Mouse (Mus musculus) hindbrain, embryonic 16.5 days (tissue): ENCODE measurements around the gene Btbd35f29. TPM values are rescaled to one million over a fixed set of nuclear protein-coding genes. Genes with fewer than 3 reads are reported as not detected.
"Not testable (repeated sequence)": the region's sequence is repeated elsewhere in the genome, so short reads cannot be mapped to it uniquely, and the experiment has no call there.

Experiments
- ATAC-seq: fragments of 200-750 bp; cut with Nextera tagmentation; 2 replicates; pipeline ENCODE4 v1.8.0; 2017; ENCODE audit warnings: moderate TSS enrichment, moderate library complexity
- H3K27ac ChIP-seq: fragments of 300-500 bp; sonication (generic); 2 replicates; pipeline ENCODE4 v1.5.1; 2014; ENCODE audit warnings: low read depth, mild to moderate bottlenecking, control low read depth, low read length, moderate library complexity
- H3K27me3 ChIP-seq: fragments of 300-500 bp; sonication (generic); replicated peaks from 2 replicates; pipeline ENCODE4 v1.6.1; 2014; ENCODE audit warnings: low read length; ENCODE audit not compliant: control insufficient read depth, insufficient read depth
- H3K36me3 ChIP-seq: fragments of 300-500 bp; sonication (generic); 2 replicates; pipeline ENCODE4 v1.6.1; 2014; ENCODE audit warnings: mild to moderate bottlenecking, low read length, moderate library complexity, mixed read lengths; ENCODE audit not compliant: control insufficient read depth, insufficient read depth
- H3K4me1 ChIP-seq: fragments of 300-500 bp; sonication (generic); 2 replicates; pipeline ENCODE4 v1.6.1; 2014; ENCODE audit warnings: low read depth, low read length; ENCODE audit not compliant: control insufficient read depth, insufficient read depth
- H3K4me2 ChIP-seq: fragments of 300-500 bp; sonication (generic); 2 replicates; pipeline ENCODE4 v1.6.1; 2014; ENCODE audit warnings: mild to moderate bottlenecking, low read length, control low read depth, moderate library complexity
- H3K4me3 ChIP-seq: fragments of 300-500 bp; sonication (generic); 2 replicates; pipeline ENCODE4 v1.5.1; 2014; ENCODE audit warnings: mild to moderate bottlenecking, low read length, control low read depth, moderate library complexity
- H3K9ac ChIP-seq: fragments of 300-500 bp; sonication (generic); 2 replicates; pipeline ENCODE4 v1.6.1; 2014; ENCODE audit warnings: low read depth, mild to moderate bottlenecking, control low read depth, low read length, moderate library complexity
- H3K9me3 ChIP-seq: fragments of 300-500 bp; sonication (generic); 2 replicates; pipeline ENCODE4 v1.6.1; 2014; ENCODE audit warnings: mild to moderate bottlenecking, low read length, moderate library complexity; ENCODE audit not compliant: control insufficient read depth
- WGBS: fragments of 180-500 bp; shearing (Covaris S2); extraction: QIAGEN DNeasy Blood & Tissue Kit; methylation state at CpG from one replicate; pipeline ENCODE4 v1.1.7; 2014; 5-methylcytosine and 5-hydroxymethylcytosine counted together
- polyA plus RNA-seq: library from polyadenylated mRNA; unstranded; fragments of >200 nt; fragmentation: Nextera tagmentation; extraction: Ambion mirVana; gene quantifications from 2 replicates; pipeline ENCODE4 v1.2.1, GENCODE M21; 2015

The Btbd35f29 gene
- polyA plus RNA-seq = not detected in 2 replicates

DNA sequence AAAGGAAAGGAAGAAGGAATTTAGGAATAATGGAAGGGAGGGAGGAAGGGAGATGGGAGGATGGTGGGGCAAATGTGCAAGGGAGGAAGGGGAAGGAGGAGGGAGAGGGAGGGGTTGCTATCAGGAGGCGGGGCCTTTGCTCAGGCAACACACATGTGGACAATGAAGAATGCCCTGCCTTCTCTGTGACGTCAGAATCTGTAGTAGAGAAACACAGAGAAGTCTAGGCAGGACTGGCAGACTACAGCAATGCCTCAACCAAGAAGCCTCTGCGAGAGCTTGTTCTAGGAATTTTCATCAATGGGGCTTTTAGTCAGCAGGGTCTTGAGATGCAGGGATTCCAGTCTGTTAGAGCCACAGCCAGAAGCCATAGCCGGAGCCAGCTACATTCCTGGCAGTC is at the start of gene Btbd35f29:
TSS of gene Btbd35f29 (plus strand) at position 301 of the 400 bp plus-strand sequence.
- H3K27me3 ChIP-seq, H3K4me3 ChIP-seq, H3K4me2 ChIP-seq, H3K36me3 ChIP-seq, H3K9ac ChIP-seq, ATAC-seq, H3K9me3 ChIP-seq, H3K27ac ChIP-seq, H3K4me1 ChIP-seq: not testable (repeated sequence)
- no CpG with 5 or more reads among the region's 4 CpGs for WGBS

GRCm38 (mm10) chrX:31141416-31141815 is 23.9 kb downstream of the Btbd35f29 start:
- H3K4me3 ChIP-seq, H3K27me3 ChIP-seq, H3K9ac ChIP-seq, H3K9me3 ChIP-seq, H3K27ac ChIP-seq, ATAC-seq, H3K4me2 ChIP-seq, H3K36me3 ChIP-seq, H3K4me1 ChIP-seq: not testable (repeated sequence)
- WGBS = 78% methylated on average over 2 of the region's 2 CpGs

- H3K27me3 ChIP-seq, H3K36me3 ChIP-seq, ATAC-seq, H3K4me2 ChIP-seq, H3K27ac ChIP-seq, H3K4me1 ChIP-seq, H3K9ac ChIP-seq, H3K4me3 ChIP-seq, H3K9me3 ChIP-seq: not testable (repeated sequence)
Measured at GRCm38 (mm10) chrX:31145144-31145543, 27.7 kb downstream of the Btbd35f29 start.

GRCm38 (mm10) chrX:31145835-31146234 is 28.4 kb downstream of the Btbd35f29 start:
- not testable (repeated sequence) for ATAC-seq

DNA sequence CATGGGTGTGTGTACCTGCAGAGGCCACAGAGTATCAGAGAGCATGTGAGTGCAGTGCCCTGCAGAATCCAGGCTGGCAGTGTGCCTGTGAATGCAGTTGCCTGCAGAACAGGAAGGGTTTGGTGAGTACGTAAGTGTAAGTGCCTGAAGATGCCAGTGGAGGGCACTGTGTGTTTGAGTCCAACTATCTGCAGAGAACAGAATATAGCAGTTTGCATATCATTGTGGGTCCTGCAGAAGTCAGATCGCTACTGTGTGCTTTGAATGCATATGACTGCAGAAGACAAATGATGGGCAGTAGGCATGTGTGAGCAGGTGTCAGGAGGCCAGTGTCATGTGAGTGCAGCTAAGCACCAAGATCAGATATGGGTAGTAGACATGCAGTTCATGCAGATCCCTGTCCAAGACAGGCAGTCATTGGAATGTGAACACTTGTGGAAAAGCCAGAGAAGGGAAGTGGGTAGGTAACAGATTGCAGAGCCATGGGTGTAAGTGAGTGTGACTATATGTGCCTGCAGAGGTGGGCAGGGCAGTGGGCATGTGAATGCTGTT is 41.1 kb downstream of the Btbd35f29 start:
- not testable (repeated sequence) for H3K27me3 ChIP-seq, H3K4me1 ChIP-seq, ATAC-seq, H3K4me3 ChIP-seq, H3K27ac ChIP-seq, H3K9ac ChIP-seq, H3K36me3 ChIP-seq, H3K4me2 ChIP-seq
- 82% methylated on average over 2 of the region's 2 CpGs for WGBS
- H3K9me3 ChIP-seq = peaks cover 16% of the 10 kb centered on the region

More at GRCm38 (mm10) chrX:31145835-31146234, 28.4 kb downstream of the Btbd35f29 start:
- H3K27me3 ChIP-seq, H3K4me2 ChIP-seq, H3K36me3 ChIP-seq, H3K9me3 ChIP-seq, H3K27ac ChIP-seq, H3K9ac ChIP-seq, H3K4me1 ChIP-seq, H3K4me3 ChIP-seq: not testable (repeated sequence)
- WGBS = 82% methylated on average over 1 of the region's 1 CpGs

DNA sequence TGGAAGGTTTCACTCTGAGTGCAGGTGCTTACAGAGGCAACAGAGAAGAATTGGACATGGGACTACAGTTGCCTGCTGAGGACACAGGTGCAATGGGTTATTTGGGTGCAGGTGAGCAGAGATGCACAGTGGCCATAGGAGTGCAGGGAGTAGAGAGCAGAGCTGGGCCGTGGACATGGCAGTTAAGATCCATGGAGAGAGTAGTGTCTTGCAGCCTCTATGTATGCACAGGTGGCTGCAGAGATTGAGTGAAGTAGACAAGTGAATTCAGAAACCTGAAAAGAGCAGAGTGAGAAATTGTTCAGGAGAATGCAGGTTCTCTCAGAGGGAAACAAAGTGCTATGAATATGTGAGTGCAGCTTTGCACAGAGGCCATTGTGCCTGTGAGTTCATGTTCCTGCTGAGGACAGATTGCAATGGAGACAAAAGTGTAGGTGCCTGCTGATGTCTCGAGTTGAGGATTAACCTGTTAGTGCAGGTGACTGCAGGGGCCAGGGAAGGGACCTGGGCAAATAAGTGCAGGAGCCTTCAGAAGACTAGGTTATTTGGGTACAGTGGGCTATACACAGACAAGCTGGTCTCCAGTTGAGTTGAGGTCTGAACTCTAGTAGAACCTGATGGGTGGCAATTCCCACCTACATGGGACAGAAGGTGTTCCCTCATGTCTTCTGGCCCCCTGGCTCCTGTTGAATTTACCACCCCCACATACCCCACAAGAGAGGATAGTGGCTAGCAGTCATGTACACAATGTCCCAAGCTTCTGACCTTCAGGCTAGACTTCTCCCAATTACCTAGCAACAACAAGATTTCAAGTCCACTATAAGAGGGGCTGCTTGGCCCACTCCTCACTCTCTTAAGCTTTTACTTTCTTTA is 42.2 kb downstream of the Btbd35f29 start:
- H3K27me3 ChIP-seq, H3K9ac ChIP-seq, H3K4me3 ChIP-seq, H3K4me1 ChIP-seq, ATAC-seq, H3K4me2 ChIP-seq, H3K36me3 ChIP-seq, H3K27ac ChIP-seq: not testable (repeated sequence)
- WGBS = 65% methylated on average over 2 of the region's 2 CpGs
- H3K9me3 ChIP-seq = peaks cover 19% of the 10 kb centered on the region

GRCm38 (mm10) chrX:31160554-31160953 is 43.1 kb downstream of the Btbd35f29 start:
- not testable (repeated sequence) for H3K27ac ChIP-seq, H3K4me2 ChIP-seq, H3K36me3 ChIP-seq, H3K27me3 ChIP-seq, H3K4me3 ChIP-seq, H3K4me1 ChIP-seq, H3K9ac ChIP-seq, ATAC-seq
- WGBS = 93% methylated on average over 4 of the region's 4 CpGs
- peaks cover 19% of the 10 kb centered on the region for H3K9me3 ChIP-seq

DNA sequence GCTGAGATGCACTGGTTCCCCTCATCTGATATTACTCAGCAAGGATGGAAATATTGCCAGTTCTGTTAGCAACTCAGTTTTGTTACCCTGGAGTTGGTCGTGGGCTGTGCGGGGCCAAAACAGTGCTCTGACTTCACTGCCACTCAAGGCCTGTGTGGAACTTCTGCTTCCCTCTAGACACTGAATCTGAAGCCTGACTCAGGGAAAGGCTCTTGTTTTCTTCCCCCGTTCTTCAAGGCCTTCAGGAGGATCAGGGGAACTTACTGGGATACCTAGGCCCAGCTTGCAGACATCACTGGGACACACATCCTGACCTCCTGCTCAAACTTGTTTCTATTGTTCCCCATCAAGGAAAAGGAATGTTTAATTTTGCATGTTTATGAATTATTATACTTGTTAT is 45.2 kb downstream of the Btbd35f29 start:
- H3K4me3 ChIP-seq, H3K36me3 ChIP-seq, H3K4me2 ChIP-seq, H3K27ac ChIP-seq, H3K9ac ChIP-seq, H3K4me1 ChIP-seq, H3K27me3 ChIP-seq, ATAC-seq: not testable (repeated sequence)
- peaks cover 19% of the 10 kb centered on the region for H3K9me3 ChIP-seq
- WGBS = 86% methylated on average over 3 of the region's 3 CpGs

DNA sequence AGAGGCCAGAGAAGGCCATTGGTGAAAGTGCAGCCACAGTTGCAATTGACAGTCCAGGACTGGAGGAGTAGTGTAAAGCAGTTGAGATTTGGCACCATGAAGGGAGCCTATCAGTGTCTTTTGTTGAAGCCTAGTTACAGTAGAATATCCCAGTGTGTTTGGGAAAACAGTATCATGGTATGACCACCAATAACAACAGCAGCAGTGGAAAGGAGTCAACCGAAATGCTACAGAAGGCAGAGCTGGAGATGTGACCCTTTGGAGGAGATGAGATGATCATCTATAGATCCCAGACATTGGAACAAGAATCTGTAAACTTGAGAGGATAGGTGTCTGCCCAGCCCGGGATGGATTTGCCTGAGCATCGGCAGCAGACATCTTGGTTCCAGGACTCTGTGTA is 47.7 kb downstream of the Btbd35f29 start:
- H3K27me3 ChIP-seq, H3K4me3 ChIP-seq, H3K36me3 ChIP-seq, H3K9ac ChIP-seq, ATAC-seq, H3K4me1 ChIP-seq, H3K27ac ChIP-seq, H3K4me2 ChIP-seq: not testable (repeated sequence)
- H3K9me3 ChIP-seq = peaks cover 14% of the 10 kb centered on the region
- 97% methylated on average over 2 of the region's 3 CpGs for WGBS
